Mouse (Mus musculus) olfactory bulb, adult 2 months (tissue): Measurements from ENCODE around the gene Cdkal1.

ENCODE experiments used
- CTCF ChIP-seq: fragments of 200-500 bp; IDR thresholded peaks from 2 replicates; pipeline ENCODE4 v1.5.1; 2012; ENCODE audit warnings: low read depth, mild to moderate bottlenecking, low read length, moderate library complexity; ENCODE audit not compliant: insufficient read depth
- POLR2A ChIP-seq: fragments of 200-500 bp; IDR thresholded peaks from 2 replicates; pipeline ENCODE4 v1.6.1; 2012; ENCODE audit warnings: mild to moderate bottlenecking, low read depth, low read length, moderate library complexity; ENCODE audit not compliant: insufficient read depth

- TF ChIP-seq CTCF (no peak), POLR2A (no peak)
Measured at GRCm38 (mm10) chr13:29402526-29403040, 452.9 kb downstream of the Cdkal1 start.
